Mouse (Mus musculus): ENCODE data around the gene AI597479. TPM values are rescaled to one million over a fixed set of nuclear protein-coding genes. Genes with fewer than 3 reads are reported as not detected.

AI597479 gene
- total and polyA plus RNA-seq, 2 experiments from 2014 or later: 37.0 to 45.7 TPM

DNA sequence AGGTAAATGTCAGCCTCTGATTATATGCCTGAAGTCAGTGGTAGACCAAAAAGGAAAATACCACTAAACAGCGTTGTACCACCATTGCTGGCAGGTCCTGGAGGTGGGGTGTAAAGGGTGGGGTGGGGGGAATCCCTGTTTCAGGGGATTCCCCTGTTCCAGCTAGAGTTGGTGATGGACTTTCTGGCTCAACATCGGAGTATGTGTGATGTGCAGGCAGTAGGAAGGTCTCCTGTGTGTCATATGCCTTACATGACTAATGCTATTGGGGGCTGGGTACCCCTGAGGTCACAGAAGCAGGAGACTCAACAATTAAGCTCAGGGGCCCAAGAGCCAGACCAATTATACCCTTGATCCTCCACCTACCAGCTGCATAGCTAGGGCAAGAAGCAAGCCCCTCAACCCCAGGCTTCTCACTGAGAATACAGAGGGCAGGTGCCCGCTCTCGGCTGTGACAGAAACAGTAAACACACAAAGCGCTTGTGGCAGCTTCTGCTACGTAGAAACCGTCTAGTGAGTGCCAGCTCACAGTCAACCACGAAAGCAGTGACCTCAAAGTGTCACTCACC, 45.9 kb downstream of the AI597479 start:
- ATAC-seq (no peak), DNase-seq (no peak)
- Histone ChIP-seq H3K9me3 (ENCODE audit: low read length) (no peaks in the 10 kb centered on the region), H3K9ac (no peak overlapping the region), H3K4me1 (ENCODE audit: insufficient read depth) (no peaks in the 10 kb centered on the region), H3K4me2 (ENCODE audit: low read depth) (no peak overlapping the region), H3K27me3 (ENCODE audit: insufficient read depth, low read length) (no peaks in the 10 kb centered on the region), H3K4me3 (ENCODE audit: low read depth, low read length) (no peak overlapping the region), H3K27ac (ENCODE audit: low read depth, low read length) (no peak overlapping the region), H3K36me3 (ENCODE audit: insufficient read depth) (no peaks in the 10 kb centered on the region)
- TF ChIP-seq CTCF (IDR thresholded peaks at IDR 0.05; ENCODE audit: low read depth): no peak
- 81% methylated on average over 8 of the region's 8 CpGs for WGBS

DNA sequence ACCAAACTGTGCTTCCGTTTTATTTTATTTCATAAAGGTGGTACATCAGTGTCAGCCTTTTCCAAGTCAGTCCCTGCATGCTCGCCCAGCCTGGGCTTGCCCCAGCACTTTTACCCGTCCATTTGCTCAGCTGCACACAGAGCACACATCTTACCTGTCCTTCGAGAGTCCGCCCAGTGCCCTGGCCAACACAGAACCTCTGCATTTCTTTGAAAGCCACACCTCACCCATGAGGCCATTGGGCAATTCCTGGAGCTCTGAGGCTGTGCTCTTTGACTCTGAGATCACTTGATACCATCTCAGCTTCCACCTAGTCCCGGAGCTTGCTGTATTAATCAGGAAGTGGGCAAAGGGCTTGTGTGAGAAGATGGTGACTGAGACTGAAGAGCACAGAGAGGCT, 46.9 kb downstream of the AI597479 start:
- Histone ChIP-seq H3K36me3 (ENCODE audit: insufficient read depth) (no peaks in the 10 kb centered on the region), H3K9ac (no peak overlapping the region), H3K27me3 (ENCODE audit: insufficient read depth, low read length) (no peaks in the 10 kb centered on the region), H3K27ac (ENCODE audit: low read depth, low read length) (no peak overlapping the region), H3K4me1 (ENCODE audit: insufficient read depth) (no peaks in the 10 kb centered on the region), H3K4me2 (ENCODE audit: low read depth) (no peak overlapping the region), H3K9me3 (ENCODE audit: low read length) (no peaks in the 10 kb centered on the region), H3K4me3 (ENCODE audit: low read depth, low read length) (no peak overlapping the region)
- no peak for DNase-seq
- TF ChIP-seq CTCF (IDR thresholded peaks at IDR 0.05; ENCODE audit: low read depth): no peak
- WGBS: 93% methylated on average over 6 of the region's 6 CpGs
- ATAC-seq: no peak

- no peak for ATAC-seq
- Histone ChIP-seq H3K9ac (no peak overlapping the region), H3K27me3 (ENCODE audit: insufficient read depth, low read length) (no peaks in the 10 kb centered on the region), H3K27ac (ENCODE audit: low read depth, low read length) (no peak overlapping the region), H3K4me3 (ENCODE audit: low read depth, low read length) (no peak overlapping the region), H3K4me2 (ENCODE audit: low read depth) (no peak overlapping the region), H3K4me1 (ENCODE audit: insufficient read depth) (no peaks in the 10 kb centered on the region), H3K36me3 (ENCODE audit: insufficient read depth) (no peaks in the 10 kb centered on the region; the same call in none of the 2 replicates), H3K9me3 (ENCODE audit: low read length) (no peaks in the 10 kb centered on the region)
- WGBS: 69% methylated on average over 2 of the region's 2 CpGs
- TF ChIP-seq CTCF (IDR thresholded peaks at IDR 0.05; ENCODE audit: low read depth): no peak
- DNase-seq: no peak
Observed at GRCm38 (mm10) chr1:43147474-43147873, 49.0 kb downstream of the AI597479 start.

DNA sequence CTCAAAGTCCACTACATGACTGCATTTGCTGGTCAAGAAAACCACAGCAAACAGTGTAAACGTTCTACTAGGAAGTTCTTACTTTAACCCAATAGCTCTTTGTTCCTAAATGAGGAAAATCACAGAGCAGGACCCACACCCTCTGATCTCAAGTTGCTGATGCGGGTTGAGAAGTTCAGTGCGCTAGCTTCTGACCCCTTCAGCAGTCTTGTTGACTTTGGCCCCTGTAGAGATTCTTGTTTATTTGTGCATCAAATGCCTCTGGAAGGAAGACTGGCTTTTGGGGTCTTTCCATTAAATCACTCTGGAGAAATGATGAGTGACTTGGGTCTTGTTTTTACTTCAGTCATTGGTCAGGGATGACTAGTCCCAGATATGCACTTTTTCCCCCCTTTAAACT, 51.7 kb downstream of the AI597479 start:
- 84% methylated on average over 3 of the region's 3 CpGs for WGBS
- H3K27ac ChIP-seq (ENCODE audit: low read depth, low read length): no peak overlapping the region

GRCm38 (mm10) chr1:43152626-43153025, 54.1 kb downstream of the AI597479 start:
- DNase-seq (no peak), ATAC-seq (no peak)
- no peaks in the 10 kb centered on the region for H3K4me1 ChIP-seq (ENCODE audit: insufficient read depth)
- no peaks in the 10 kb centered on the region for H3K27me3 ChIP-seq (ENCODE audit: insufficient read depth, low read length)
- TF ChIP-seq CTCF (IDR thresholded peaks at IDR 0.05; ENCODE audit: low read depth): no peak
- H3K36me3 ChIP-seq (ENCODE audit: insufficient read depth): no peaks in the 10 kb centered on the region; the same call in none of the 2 replicates
- no peaks in the 10 kb centered on the region for H3K9me3 ChIP-seq (ENCODE audit: low read length)
- no peak overlapping the region for H3K27ac ChIP-seq (ENCODE audit: low read depth, low read length)
- 90% methylated on average over 4 of the region's 4 CpGs for WGBS
- no peak overlapping the region for H3K4me2 ChIP-seq (ENCODE audit: low read depth)
- H3K9ac ChIP-seq: no peak overlapping the region
- no peak overlapping the region for H3K4me3 ChIP-seq (ENCODE audit: low read depth, low read length)

More for the DNA sequence above, 51.7 kb downstream of the AI597479 start:
- no peak overlapping the region for H3K4me3 ChIP-seq (ENCODE audit: low read depth, low read length)
- no peak overlapping the region for H3K4me2 ChIP-seq (ENCODE audit: low read depth)
- H3K9me3 ChIP-seq (ENCODE audit: low read length): no peaks in the 10 kb centered on the region
- H3K9ac ChIP-seq: no peak overlapping the region
- ATAC-seq: no peak
- no peak for TF ChIP-seq CTCF (IDR thresholded peaks at IDR 0.05; ENCODE audit: low read depth)
- H3K4me1 ChIP-seq (ENCODE audit: insufficient read depth): no peaks in the 10 kb centered on the region
- no peaks in the 10 kb centered on the region for H3K27me3 ChIP-seq (ENCODE audit: insufficient read depth, low read length)
- DNase-seq: no peak
- no peaks in the 10 kb centered on the region; the same call in none of the 2 replicates for H3K36me3 ChIP-seq (ENCODE audit: insufficient read depth)

DNA sequence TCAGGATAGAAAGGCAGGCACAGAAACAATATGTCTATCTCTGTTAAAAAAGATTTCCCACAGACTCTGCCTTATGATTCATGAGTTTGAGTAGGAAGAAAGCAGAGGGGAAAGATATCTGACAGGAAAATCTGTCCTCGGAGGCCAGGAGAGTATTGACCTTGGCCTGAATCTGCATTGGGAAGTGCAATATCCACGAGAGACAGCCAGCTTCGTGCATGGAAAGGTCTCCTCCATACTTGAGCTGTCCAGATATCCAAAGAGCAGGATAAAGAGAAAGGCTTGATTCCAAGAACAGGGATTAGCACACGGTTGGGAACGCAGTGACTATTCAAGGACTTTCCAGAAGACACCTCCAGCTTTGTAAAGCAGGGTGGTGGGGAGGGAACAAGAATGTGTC, 55.0 kb downstream of the AI597479 start:
- Histone ChIP-seq H3K27ac (ENCODE audit: low read depth, low read length) (no peak overlapping the region), H3K4me3 (ENCODE audit: low read depth, low read length) (no peak overlapping the region), H3K27me3 (ENCODE audit: insufficient read depth, low read length) (no peaks in the 10 kb centered on the region), H3K9ac (no peak overlapping the region), H3K4me1 (ENCODE audit: insufficient read depth) (no peaks in the 10 kb centered on the region), H3K9me3 (ENCODE audit: low read length) (no peaks in the 10 kb centered on the region), H3K36me3 (ENCODE audit: insufficient read depth) (no peaks in the 10 kb centered on the region; the same call in none of the 2 replicates), H3K4me2 (ENCODE audit: low read depth) (no peak overlapping the region)
- no peak for TF ChIP-seq CTCF (IDR thresholded peaks at IDR 0.05; ENCODE audit: low read depth)
- 67% methylated on average over 5 of the region's 5 CpGs for WGBS
- ATAC-seq: no peak
- DNase-seq: no peak

DNA sequence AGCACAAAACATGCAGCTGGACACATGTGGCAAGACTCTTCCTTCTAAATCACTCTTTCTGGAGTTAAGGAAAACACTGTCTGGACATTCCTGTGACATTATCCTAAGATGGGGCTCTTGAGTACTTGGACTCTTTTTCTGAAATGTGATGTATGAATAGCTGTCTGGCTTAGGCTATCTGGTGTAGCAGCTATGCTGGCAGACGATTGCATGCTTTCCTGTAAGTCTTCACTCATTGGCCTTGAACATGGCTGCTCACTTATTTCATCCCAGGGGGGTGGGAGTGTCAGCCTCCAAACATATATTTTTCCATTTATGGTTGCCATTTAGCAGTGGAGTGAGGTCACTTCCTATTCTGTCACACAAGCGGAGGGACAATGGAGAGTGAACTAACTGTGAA, 56.0 kb downstream of the AI597479 start:
- Histone ChIP-seq H3K4me2 (ENCODE audit: low read depth) (no peak overlapping the region), H3K9me3 (ENCODE audit: low read length) (no peaks in the 10 kb centered on the region), H3K4me1 (ENCODE audit: insufficient read depth) (no peaks in the 10 kb centered on the region), H3K4me3 (ENCODE audit: low read depth, low read length) (no peak overlapping the region), H3K36me3 (ENCODE audit: insufficient read depth) (no peaks in the 10 kb centered on the region; the same call in none of the 2 replicates), H3K27ac (ENCODE audit: low read depth, low read length) (no peak overlapping the region), H3K9ac (no peak overlapping the region), H3K27me3 (ENCODE audit: insufficient read depth, low read length) (no peaks in the 10 kb centered on the region)
- TF ChIP-seq CTCF (IDR thresholded peaks at IDR 0.05; ENCODE audit: low read depth): no peak
- WGBS: 74% methylated on average over 2 of the region's 2 CpGs
- no peak for ATAC-seq
- DNase-seq: no peak

Measured in forebrain, postnatal 0 days (tissue).